Mouse (Mus musculus): ENCODE results near the gene Srgap2. TPM values are rescaled to one million over a fixed set of nuclear protein-coding genes. Genes with fewer than 3 reads are reported as not detected.

Srgap2 gene
- total RNA-seq (2014; fragmentation: Nextera tagmentation) (17.4 and 22.6 TPM in 2 replicates), total RNA-seq (2017) (7.1 and 7.8 TPM in 2 replicates)

GRCm38 (mm10) chr1:131527281-131528080, at the start of gene Srgap2, which contains the start of gene Fam72a:
Gene Srgap2 (minus strand): TSS chr1:131527352.
Gene Fam72a (plus strand): TSS chr1:131527903.
- peak; percentile 88 for ATAC-seq (replicated peaks; ENCODE audit: low FRiP score, low TSS enrichment, poor library complexity, severe bottlenecking)

GRCm38 (mm10) chr1:131573721-131574120, 46.6 kb upstream of the Srgap2 start:
- ATAC-seq (replicated peaks; ENCODE audit: low FRiP score, low TSS enrichment, poor library complexity, severe bottlenecking) = peak; percentile 80

GRCm38 (mm10) chr1:131570391-131570790, 43.2 kb upstream of the Srgap2 start:
- no peak for ATAC-seq (replicated peaks; ENCODE audit: low FRiP score, low TSS enrichment, poor library complexity, severe bottlenecking)

- ATAC-seq (replicated peaks; ENCODE audit: low FRiP score, low TSS enrichment, poor library complexity, severe bottlenecking) = no peak
Measured at GRCm38 (mm10) chr1:131569721-131570120, 42.6 kb upstream of the Srgap2 start.

GRCm38 (mm10) chr1:131566056-131566455, 38.9 kb upstream of the Srgap2 start:
- peak; percentile 60; the same call in 1 of the 2 replicates for ATAC-seq (replicated peaks; ENCODE audit: low FRiP score, low TSS enrichment, poor library complexity, severe bottlenecking)

GRCm38 (mm10) chr1:131562081-131562480, 34.9 kb upstream of the Srgap2 start:
- no peak for ATAC-seq (replicated peaks; ENCODE audit: low FRiP score, low TSS enrichment, poor library complexity, severe bottlenecking)

GRCm38 (mm10) chr1:131560500-131560899, 33.3 kb upstream of the Srgap2 start:
- ATAC-seq (replicated peaks; ENCODE audit: low FRiP score, low TSS enrichment, poor library complexity, severe bottlenecking) = no peak

GRCm38 (mm10) chr1:131555042-131555812, 28.1 kb upstream of the Srgap2 start:
- peak; percentile 100 for ATAC-seq (replicated peaks; ENCODE audit: low FRiP score, low TSS enrichment, poor library complexity, severe bottlenecking)

GRCm38 (mm10) chr1:131553428-131553827, 26.3 kb upstream of the Srgap2 start:
- ATAC-seq (replicated peaks; ENCODE audit: low FRiP score, low TSS enrichment, poor library complexity, severe bottlenecking) = no peak

- no peak for ATAC-seq (replicated peaks; ENCODE audit: low FRiP score, low TSS enrichment, poor library complexity, severe bottlenecking)
Measured at GRCm38 (mm10) chr1:131551956-131552355, 24.8 kb upstream of the Srgap2 start.

- no peak for ATAC-seq (replicated peaks; ENCODE audit: low FRiP score, low TSS enrichment, poor library complexity, severe bottlenecking)
Measured at GRCm38 (mm10) chr1:131548494-131549365, 21.6 kb upstream of the Srgap2 start.

- ATAC-seq (replicated peaks; ENCODE audit: low FRiP score, low TSS enrichment, poor library complexity, severe bottlenecking) = no peak
Measured at GRCm38 (mm10) chr1:131546798-131547690, 19.9 kb upstream of the Srgap2 start.

- no peak for ATAC-seq (replicated peaks; ENCODE audit: low FRiP score, low TSS enrichment, poor library complexity, severe bottlenecking)
Measured at GRCm38 (mm10) chr1:131543886-131544565, 16.9 kb upstream of the Srgap2 start.

GRCm38 (mm10) chr1:131541903-131542302, 14.8 kb upstream of the Srgap2 start:
- ATAC-seq (replicated peaks; ENCODE audit: low FRiP score, low TSS enrichment, poor library complexity, severe bottlenecking) = no peak

- ATAC-seq (replicated peaks; ENCODE audit: low FRiP score, low TSS enrichment, poor library complexity, severe bottlenecking) = no peak
Measured at GRCm38 (mm10) chr1:131541431-131541830, 14.3 kb upstream of the Srgap2 start.

- ATAC-seq (replicated peaks; ENCODE audit: low FRiP score, low TSS enrichment, poor library complexity, severe bottlenecking) = no peak
Measured at GRCm38 (mm10) chr1:131540795-131541194, 13.6 kb upstream of the Srgap2 start.

GRCm38 (mm10) chr1:131539771-131540170, 12.6 kb upstream of the Srgap2 start:
- ATAC-seq (replicated peaks; ENCODE audit: low FRiP score, low TSS enrichment, poor library complexity, severe bottlenecking) = no peak

- no peak for ATAC-seq (replicated peaks; ENCODE audit: low FRiP score, low TSS enrichment, poor library complexity, severe bottlenecking)
Measured at GRCm38 (mm10) chr1:131528561-131529166, 1.5 kb upstream of the Srgap2 start.

Data from megakaryocyte-erythroid progenitor cell, adult 5-6 weeks (primary cell).